Mouse (Mus musculus) c-Kit-positive CD71-positive TER-119-negative erythroid progenitor cells, embryonic 14.5 days (primary cell): ENCODE measurements around the gene Slc16a5.
A peak's percentile ranks its signal among the peaks of the same experiment; 100 is the strongest.
"Not testable (repeated sequence)": the region's sequence is repeated elsewhere in the genome, so short reads cannot be mapped to it uniquely, and the experiment has no call there.

Experiments
- DNase-seq: peaks from one replicate; pipeline ENCODE4 v3.0.0-alpha.2; 2013; ENCODE audit warnings: low read depth

Slc16a5 gene

DNA sequence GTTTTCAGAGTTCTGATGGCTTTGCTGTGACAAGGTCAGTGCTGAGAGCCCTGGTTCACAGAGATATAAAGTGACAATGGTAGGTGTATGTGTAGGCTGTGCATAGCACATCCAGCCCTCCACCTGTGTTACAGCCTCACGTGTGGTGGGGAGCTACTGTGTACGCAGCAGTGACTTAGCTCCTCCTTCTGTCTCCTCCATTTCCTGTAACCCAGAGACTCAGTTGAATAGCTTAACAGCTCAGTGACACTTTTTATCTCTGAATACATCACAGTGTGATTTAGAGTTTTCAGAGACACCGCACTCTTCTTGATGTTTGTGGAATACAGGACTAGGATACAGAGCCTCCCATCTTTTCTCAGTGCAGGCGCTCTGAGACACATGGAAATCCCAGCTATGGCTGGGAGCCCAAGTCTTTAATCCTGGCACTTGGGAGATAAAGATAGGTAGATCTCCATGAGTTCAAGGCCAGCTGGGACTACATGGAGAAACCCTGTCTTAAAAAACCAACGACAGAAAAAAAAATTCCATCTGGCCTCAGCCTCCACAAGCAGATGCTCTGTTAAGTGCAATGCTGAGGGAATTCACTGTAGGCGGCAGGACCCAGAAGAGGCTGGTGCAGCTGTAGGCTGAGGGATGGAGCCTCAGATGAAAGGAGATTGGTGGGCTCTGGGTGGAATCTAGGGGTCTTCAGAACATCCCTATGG lies 19.4 kb downstream of the Slc16a5 start:
- DNase-seq = no peak

DNA sequence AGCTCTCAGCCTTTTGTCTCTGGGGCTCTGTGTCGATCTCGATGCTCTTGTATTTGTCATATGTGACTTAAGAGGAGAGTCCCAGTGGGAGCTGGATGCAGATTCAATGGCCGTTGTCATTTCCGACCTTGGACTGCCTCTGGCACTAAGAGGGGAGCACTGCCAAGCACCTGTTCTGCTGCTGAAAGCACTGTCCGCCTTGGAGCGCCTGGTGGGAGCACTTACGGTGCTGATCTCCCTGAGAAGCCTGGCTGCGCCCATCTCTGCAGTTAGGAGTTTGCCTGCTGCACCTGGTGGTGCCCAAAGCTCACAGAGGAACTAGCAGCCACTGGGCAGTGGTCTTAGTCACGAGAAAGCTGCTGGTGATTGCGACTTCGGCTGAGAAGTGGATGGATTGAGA lies 21.0 kb downstream of the Slc16a5 start:
- no peak for DNase-seq

DNA sequence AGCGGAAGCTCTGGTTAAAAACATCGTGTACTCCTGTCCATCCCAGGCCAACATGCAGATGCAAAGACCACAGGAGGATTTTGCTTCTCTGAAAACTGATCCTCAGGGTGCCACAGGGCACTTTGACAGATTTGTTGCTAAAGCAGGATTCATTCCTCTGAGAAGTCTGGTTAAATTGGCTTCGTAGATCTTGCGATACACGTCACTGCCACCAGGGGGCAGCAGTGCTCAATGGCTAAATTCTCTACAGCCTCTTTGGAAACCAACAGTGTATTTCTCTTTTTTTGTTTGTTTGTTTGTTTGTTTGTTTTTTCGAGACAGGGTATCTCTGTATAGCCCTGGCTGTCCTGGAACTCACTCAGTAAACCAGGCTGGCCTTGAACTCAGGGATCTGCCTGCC lies 21.5 kb downstream of the Slc16a5 start:
- peak; percentile 77 for DNase-seq

DNA sequence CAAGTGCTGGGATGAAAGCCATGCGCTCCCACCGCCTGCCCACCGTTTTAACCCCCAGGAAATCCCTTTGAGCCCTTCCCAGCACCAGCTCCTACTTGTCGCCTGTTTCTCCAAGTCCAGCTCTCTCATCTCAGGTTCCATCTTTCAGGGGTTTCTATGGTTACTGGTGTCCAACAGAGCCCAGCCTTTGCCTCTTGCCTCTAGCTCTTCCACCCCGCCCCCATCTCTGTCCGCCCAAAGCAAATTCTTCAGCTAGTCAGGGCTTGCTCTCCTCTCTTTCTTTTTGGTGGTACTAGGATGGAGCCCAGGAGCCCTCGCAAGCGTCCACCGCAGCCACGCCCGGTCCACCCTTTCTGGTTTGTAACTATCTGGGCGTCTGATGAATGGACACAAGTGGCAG lies 22.9 kb downstream of the Slc16a5 start:
- no peak for DNase-seq

DNA sequence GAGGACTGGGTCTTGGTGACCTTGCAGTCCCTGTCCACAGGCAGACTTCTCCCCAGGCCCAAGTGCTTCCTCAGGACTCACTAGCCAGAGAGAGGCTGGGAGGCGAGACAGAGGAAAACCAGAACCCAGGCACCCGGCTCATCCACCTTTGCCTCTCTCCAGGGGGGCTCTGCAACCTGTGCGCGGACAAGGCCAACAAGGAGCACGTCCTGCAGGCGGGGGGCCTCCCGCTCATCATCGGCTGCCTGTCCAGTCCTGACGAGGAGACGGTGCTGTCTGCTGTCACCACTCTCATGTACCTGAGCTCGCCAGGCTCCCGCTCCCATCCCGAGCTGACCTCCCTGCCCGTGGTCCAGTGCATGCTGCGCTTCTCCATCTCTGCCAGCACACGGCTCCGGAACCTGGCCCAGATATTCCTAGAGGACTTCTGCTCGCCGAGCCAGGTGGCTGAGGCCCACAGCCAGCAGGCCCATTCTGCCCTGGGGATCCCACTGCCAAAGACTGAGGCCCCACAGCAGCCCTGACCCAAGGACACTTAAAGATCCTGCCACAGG lies 26.4 kb downstream of the Slc16a5 start:
- no peak for DNase-seq

DNA sequence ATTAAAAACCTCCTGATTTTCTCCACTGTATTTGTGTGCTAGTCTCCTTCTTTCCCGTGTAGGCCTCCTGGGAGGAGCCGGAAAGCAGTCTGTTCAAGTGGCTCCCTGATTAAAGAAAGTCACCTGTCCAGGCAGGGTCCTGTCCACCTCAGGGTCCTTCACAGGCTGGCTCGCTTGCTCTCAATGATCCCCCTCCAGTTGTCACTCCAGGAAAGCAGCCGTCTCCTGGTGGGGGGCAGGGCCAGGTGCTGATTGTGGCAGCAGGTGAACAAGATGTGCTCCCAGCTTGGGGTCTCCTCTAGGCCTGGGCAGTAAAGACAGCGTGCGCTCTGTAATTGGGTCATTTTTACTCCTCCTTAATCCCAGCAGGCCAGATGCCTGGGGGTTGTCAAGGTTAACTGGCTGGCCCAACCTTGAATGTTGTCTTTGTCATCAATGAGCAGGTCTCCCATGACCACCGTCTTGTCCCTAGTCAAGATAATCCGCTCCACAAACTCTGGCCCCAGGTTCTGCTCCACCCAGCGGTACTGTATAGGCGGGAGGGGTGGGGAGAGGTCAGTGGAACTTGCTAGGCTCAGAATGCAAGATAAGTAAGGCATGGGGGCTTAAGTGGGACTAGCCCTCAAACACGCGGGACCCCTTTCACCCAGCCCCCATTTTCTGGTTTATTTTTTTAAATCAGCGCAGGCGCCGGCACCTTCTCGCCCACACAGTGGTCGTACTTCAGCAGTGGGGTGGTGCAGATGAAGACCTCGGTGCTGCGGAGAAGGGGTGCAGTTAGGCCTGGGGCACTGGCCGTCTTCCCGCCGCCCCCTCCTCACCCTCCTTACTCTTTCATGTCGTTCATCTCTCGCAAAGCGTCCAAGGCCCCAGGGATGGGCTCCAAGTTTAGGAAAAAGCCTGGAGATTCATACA lies 28.4 kb downstream of the Slc16a5 start:
- no peak for DNase-seq

DNA sequence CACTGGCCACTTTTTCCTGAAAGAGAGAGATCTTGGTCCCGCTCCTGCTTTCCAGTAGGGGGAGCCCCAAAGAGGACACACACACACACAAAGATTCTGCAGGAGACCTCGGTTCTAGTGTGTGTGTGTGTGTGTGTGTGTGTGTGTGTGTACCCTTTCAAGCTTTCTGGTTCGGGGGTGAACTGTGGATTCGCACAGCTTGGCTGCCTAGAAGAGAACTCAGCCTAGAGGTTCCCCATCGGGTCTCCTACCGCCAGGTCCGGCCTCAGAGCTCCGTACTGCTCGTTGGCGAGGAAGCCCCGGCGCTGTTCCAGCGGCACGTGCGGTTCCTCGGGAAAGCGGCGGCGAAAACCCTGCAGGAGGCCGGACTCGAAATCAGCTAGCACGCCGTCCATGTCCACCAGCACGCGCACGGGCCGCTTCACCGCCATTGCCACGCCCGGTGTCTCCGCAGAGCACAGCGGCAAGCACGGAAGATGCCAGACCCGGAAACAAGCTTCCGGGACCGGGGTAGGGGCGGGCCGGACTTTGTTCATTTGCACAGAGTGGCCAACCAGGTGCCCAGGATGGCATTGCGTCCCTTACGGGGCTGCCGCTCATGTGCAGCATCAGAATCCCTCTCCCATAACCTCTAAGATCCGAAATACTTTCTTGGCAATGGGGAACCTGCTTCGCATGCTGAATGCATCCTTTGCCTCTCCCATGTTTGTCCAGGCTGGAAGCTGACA lies 29.2 kb downstream of the Slc16a5 start, which contains the start of gene Nt5c:
Gene Nt5c (minus strand): TSS at position 507 of the 728 bp plus-strand sequence.
- peak; percentile 75 for DNase-seq

DNA sequence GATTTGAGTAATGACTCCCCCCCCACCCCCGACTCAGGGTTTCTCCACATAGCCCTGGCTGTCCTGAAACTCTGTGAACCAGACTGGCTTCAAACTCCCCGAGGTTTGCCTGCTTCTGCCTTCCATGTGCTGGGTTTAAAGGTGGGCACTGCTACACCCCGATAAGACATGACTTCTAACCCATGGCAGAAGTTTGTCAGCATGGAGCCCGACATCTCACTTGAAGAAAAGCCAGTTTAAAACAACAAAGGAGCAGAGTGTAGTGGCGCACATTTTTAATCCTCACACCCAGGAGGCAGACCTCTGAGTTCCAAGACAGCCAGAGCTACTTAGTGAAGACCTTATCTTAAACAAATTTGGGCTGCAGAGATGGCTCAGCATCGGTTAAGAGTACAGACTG lies 30.1 kb downstream of the Slc16a5 start:
- no peak for DNase-seq

DNA sequence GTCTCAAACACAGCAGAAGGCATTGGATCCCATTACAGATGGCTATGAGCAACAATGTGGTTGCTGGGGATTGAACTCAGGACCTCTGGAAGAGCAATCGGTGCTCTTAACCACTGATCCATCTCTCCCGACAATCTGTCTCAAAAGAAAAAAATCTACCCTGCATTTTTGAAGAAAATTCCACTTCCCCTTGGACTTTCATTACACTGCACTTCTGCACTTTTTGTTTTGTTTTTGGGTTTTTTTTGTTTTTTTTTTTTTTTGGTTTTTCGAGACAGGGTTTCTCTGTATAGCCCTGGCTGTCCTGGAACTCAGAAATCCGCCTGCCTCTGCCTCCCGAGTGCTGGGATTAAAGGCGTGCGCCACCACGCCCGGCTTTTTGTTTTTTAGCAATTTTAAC lies 34.3 kb downstream of the Slc16a5 start:
- not testable (repeated sequence) for DNase-seq

DNA sequence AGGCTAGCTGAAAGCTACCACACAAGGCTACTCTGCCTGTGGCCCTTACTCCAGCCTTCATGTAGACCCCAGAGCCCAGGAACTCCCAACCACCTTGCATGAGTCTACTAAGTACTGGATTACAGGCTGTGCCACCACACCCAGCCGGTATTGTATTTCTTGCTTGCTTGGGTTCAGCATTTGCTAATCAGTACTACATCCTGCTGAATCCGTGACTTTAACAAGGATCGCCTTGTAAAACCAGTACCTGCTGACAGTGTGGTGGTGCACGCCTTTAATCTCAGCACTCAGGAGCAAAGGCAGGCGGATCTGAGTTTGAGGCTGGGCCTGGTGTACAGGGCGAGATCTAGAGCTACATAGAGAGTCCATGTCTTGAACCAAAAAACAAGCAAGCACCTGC lies 40.4 kb downstream of the Slc16a5 start:
- no peak for DNase-seq

DNA sequence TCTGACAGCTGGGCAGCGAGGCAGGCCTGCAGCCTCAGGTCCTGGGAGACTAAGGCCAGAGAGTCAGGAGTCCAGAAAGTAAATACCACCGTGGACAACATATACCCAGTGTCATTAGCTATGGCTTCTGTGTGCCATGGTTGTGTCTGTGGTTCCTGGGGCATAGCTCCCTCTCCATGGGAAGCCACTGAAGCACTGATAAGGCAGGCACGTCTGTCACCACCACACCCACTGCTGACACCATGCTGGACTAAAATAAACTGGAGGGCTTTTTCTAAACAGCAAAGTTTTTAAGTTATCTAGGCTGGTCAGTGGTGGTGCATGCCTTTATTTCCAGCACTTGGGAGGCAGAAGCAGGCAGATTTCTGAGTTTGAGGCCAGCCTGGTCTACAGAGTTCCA lies 44.3 kb downstream of the Slc16a5 start:
- peak; percentile 54 for DNase-seq

DNA sequence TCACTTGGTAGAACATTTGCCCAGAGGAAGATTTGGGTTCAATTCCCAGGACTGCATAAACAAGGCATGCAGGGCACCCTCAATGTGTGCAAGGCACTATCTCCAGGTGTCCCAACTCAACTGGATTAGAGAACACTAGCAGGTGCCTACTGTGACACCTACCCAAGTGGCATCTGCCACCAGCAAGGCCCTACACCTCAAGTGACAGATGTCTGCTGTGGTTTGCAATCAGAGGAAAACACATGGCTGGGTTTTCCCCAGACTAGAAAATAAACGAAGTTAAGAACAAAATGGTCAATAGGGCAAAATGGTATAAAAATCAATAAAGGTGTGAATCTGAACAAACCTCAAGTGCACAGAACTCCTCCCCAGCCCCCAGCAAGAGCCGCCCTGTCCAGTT lies 45.8 kb downstream of the Slc16a5 start:
- peak; percentile 41 for DNase-seq

DNA sequence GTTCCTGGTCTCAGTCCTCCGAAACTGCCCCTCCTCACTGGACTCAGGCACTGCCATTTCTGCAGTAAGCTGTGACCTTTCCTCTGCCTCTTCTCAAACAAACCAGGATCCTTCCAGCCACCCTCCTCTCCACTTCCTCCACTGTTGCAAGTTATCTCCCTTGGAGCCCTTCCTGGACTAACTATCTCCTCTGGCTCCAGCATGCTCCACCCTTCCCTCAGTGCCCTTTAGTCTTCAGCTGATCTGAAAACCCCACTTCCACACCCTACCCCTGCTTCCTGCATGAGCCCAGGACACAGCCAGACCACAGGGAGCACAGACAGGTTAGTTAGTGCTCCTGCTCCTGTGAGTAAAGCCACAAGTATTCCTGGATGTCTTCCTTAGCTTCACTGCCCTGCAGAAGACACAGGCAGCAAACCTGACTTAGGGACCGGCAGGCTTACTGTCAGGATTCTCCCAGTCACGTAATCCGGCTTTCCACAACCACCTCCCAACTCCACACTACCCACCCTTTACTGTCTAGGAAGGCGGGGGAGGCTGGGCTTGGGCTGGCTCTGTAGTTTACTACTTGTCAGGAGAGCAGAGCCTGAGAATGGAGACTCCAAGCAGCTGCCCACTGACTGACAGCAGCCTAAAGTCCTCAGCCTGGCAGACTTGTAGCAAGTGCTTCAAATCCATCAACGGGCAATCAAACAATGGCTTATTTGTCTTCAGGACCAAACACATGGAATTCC lies 47.7 kb downstream of the Slc16a5 start:
- DNase-seq = no peak

DNA sequence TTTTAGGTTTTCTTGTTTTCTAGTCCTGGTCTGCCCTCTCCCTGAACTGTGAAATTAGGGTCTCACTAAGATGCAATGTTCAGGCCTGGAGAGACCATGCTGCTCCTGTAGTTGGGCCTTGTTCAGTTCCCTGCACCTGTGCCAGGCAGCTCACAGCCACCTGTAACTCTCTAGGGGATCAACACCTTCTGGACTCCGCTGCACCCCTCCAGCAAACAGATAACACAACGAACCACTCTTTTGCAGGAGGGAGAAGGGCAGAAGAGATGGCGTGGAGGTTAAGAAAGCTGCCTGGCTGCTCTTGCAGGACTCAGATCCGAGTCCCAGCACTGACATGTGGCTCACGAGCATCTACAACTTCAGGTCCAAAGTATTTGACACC lies 48.2 kb downstream of the Slc16a5 start:
- no peak for DNase-seq

DNA sequence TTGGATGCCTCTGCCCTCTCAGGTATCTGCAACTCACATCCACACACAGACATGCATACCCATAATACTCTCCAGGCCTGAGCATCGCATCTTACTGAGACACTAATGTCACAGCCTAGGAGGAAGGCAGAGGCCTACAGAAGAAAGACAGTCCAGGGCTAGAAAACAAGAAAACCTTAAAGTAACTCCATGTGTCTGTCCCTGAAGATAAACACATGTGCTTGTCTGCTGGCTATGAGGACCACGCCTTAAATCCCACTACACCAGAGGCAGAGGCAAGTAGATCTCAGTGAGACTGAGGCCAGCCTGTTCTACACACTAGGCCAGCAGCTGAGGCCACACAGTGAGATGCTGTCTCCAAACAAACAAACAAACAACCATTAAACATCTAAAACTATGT lies 48.8 kb downstream of the Slc16a5 start:
- DNase-seq = peak; percentile 69

DNA sequence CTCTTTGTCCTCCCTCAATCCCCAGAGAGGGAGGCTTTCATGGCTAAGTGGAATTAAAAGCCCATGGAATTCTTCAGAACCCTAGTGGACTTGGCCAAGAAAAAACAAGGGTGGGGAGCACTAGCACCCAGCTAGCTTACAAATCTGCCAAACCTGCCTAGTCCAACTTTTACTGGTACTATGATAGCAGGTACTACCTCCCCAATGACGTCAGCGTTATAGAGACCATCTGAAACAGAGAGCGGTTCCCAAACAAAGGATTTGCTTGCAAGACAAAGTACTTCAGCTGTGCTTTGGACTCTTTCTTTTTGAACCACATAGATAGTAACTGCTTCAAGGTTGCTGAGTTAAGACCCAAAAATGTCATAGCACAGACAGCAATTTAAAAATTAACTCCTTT lies 49.7 kb downstream of the Slc16a5 start:
- no peak for DNase-seq

DNA sequence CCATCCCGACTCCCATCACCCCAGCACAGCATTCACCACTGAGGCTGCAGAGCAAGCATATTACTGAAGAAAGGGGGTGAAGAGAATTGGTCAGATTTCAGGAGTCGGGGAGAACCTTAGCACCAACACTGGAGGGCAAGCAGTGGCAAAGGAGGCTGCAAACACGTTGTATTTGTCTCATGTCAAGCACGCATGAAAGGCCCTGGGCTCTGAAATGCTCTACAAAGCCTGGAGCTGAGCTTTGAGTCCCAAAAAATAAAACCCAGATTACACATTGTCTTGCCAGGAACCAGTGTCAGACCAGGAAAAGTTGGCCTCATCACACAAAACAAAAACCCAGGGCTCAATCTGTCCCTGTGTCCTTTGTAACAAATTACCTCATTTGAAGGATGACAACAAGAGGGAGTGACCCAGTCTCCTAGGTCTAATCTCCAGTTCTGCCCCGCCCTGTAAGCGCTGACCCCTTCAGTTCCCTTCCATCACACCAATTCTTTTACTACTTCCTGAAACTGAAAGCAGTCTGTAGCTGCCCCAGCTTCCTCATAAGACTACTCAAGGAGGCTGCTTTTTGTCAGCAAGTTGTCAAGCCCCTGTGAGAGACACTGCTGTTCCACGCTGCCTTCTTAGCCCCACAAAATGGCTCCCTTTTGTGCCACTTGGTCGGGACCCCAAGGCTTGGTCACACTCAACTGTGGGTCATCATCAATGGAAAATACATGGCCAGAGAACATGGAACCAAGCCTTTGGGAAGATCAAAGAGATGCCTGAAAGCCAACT lies 50.3 kb downstream of the Slc16a5 start:
- no peak for DNase-seq

DNA sequence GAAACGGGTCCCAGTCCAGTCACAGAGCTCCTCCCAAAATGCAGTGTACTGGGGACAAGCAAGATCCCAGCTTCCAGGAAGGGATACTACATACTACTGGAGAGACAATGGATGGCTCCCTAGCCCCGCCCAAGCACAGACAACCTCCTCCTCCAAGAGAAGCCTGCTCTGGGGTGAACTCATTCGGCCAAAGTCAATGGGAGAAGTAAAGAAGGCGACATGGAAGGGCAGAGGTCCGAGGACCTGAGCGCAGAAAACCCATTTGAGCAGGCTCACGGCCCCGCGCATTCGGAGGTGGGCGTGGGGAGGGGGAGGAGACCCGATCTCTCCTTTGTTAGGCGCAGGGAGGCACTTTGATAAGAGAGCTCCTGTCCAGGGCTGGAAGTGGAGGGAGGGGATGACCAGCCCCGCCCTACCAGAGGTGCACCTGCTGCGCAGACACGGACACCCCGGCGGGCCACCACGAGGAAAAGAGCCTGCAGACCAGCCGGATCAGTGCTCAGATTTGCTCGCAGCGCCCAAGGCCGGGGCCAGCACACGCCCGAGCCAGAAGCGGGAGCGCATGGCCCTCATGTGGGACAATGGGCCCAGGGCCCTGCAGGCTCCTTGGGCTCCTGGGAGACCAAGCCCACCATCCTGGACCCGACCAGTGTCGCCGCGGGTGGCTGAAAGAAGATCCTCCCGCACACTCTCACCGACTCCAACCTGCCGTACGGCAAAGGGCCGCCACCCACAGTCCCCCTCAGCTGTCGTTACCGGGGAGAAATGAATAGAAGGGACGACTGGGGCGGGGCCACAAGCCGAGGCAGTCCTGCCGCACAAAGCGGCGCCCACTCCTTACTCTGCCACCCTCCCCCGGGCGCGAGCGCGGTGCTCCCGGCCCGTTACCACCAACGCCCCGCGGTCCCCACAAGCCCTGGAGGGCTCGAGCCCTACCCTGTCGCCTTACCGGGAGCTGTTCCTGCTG lies 51.3 kb downstream of the Slc16a5 start:
- DNase-seq = peak; percentile 48

DNA sequence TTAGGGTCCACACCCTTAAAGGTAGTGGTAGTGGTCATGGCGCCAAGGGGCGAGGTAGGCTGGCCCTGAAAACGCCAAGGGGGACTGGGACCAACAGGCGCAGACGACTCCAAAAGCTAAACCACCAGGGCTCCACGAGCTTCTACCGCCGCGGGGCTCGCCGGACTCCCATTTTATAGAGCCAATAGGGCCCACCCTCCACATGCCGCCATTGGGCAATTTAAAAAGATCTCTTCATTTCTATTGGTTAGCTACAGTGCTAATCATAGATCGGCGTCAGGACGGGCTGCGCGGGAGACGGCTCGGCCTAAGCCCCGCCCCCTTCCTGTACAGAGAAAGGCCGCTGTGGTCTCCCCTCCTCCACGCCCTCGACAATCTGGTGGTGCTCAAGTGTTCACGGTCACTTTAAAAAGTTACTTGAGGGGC lies 52.0 kb downstream of the Slc16a5 start, which contains the start of gene Jpt1:
Gene Jpt1 (minus strand): TSS at position 150 of the 426 bp plus-strand sequence.
- peak; percentile 92 for DNase-seq
